Mouse (Mus musculus) frontal cortex, adult (tissue): ENCODE results near the gene Dapp1.

ENCODE experiments used
- ATAC-seq: cut with Nextera tagmentation; 2 replicates; pipeline ENCODE4 v1.9.2; 2017; ENCODE audit warnings: mild to moderate bottlenecking, moderate library complexity, mixed read lengths; ENCODE audit not compliant: low TSS enrichment

Dapp1 gene

GRCm38 (mm10) chr3:137981382-137981750, at the start of gene Dapp1:
Dapp1 (minus strand) TSS chr3:137981545.
- ATAC-seq: peak; percentile 92

GRCm38 (mm10) chr3:138030563-138030962, 49.2 kb upstream of the Dapp1 start:
- no peak for ATAC-seq

- peak; percentile 69 for ATAC-seq
Observed at GRCm38 (mm10) chr3:138029351-138029750, 48.0 kb upstream of the Dapp1 start.

- ATAC-seq: peak; percentile 88
Observed at GRCm38 (mm10) chr3:138027575-138028362, 46.4 kb upstream of the Dapp1 start.

GRCm38 (mm10) chr3:138026286-138026685, 44.9 kb upstream of the Dapp1 start:
- peak; percentile 36; the same call in 1 of the 2 replicates for ATAC-seq

- ATAC-seq: no peak
Observed at GRCm38 (mm10) chr3:138022651-138023050, 41.3 kb upstream of the Dapp1 start.

GRCm38 (mm10) chr3:138022003-138022402, 40.7 kb upstream of the Dapp1 start:
- ATAC-seq: no peak

GRCm38 (mm10) chr3:138016810-138017209, 35.5 kb upstream of the Dapp1 start:
- ATAC-seq: 0 out of 2 replicates have a peak, but pooled peaks have one; percentile 20

GRCm38 (mm10) chr3:138014725-138015124, 33.4 kb upstream of the Dapp1 start:
- no peak for ATAC-seq

GRCm38 (mm10) chr3:138012351-138012750, 31.0 kb upstream of the Dapp1 start:
- ATAC-seq: no peak

- ATAC-seq: no peak
Observed at GRCm38 (mm10) chr3:138008152-138008551, 26.8 kb upstream of the Dapp1 start.

GRCm38 (mm10) chr3:138006896-138007295, 25.6 kb upstream of the Dapp1 start:
- ATAC-seq: peak; percentile 38; the same call in 1 of the 2 replicates

GRCm38 (mm10) chr3:138003264-138003663, 21.9 kb upstream of the Dapp1 start:
- no peak for ATAC-seq

- ATAC-seq: no peak
Observed at GRCm38 (mm10) chr3:138002545-138002944, 21.2 kb upstream of the Dapp1 start.

- no peak for ATAC-seq
Observed at GRCm38 (mm10) chr3:138001865-138002264, 20.5 kb upstream of the Dapp1 start.

GRCm38 (mm10) chr3:138000724-138001069, 19.4 kb upstream of the Dapp1 start:
- ATAC-seq: no peak

- ATAC-seq: no peak
Observed at GRCm38 (mm10) chr3:138000062-138000723, 18.8 kb upstream of the Dapp1 start.

GRCm38 (mm10) chr3:137999224-137999790, 18.0 kb upstream of the Dapp1 start:
- ATAC-seq: 0 out of 2 replicates have a peak, but pooled peaks have one; percentile 41

GRCm38 (mm10) chr3:137998491-137999223, 17.3 kb upstream of the Dapp1 start:
- 0 out of 2 replicates have a peak, but pooled peaks have one; percentile 6 for ATAC-seq

GRCm38 (mm10) chr3:137995486-137995885, 14.1 kb upstream of the Dapp1 start:
- ATAC-seq: no peak

GRCm38 (mm10) chr3:137994196-137994595, 12.9 kb upstream of the Dapp1 start:
- no peak for ATAC-seq

- no peak for ATAC-seq
Observed at GRCm38 (mm10) chr3:137992366-137992765, 11.0 kb upstream of the Dapp1 start.
